Mouse (Mus musculus): ENCODE data around the gene Gm3488.
"Not testable (repeated sequence)": the region's sequence is repeated elsewhere in the genome, so short reads cannot be mapped to it uniquely, and the experiment has no call there.

The Gm3488 gene

GRCm38 (mm10) chr14:5501374-5501773 is at the start of gene Gm3488:
TSS of gene Gm3488 (plus strand) at chr14:5501674.
- DNase-seq (ENCODE audit: low read depth, low spot score): not testable (repeated sequence)

- DNase-seq (ENCODE audit: low read depth, low spot score): not testable (repeated sequence)
Measured at GRCm38 (mm10) chr14:5455367-5455766, 46.1 kb upstream of the Gm3488 start, which contains the start of gene Gm3194. TSS of gene Gm3194 (minus strand) at chr14:5455467.

GRCm38 (mm10) chr14:5460469-5460868 is 41.0 kb upstream of the Gm3488 start:
- DNase-seq (ENCODE audit: low read depth, low spot score): not testable (repeated sequence)

GRCm38 (mm10) chr14:5477730-5478129 is 23.7 kb upstream of the Gm3488 start, which contains the start of gene Gm8246:
TSS of gene Gm8246 (minus strand) at chr14:5477830.
- DNase-seq (ENCODE audit: low read depth, low spot score): not testable (repeated sequence)

- not testable (repeated sequence) for DNase-seq (ENCODE audit: low read depth, low spot score)
Measured at GRCm38 (mm10) chr14:5483907-5484306, 17.6 kb upstream of the Gm3488 start, which contains the start of gene Gm3187. TSS of gene Gm3187 (plus strand) at chr14:5484207.

- not testable (repeated sequence) for DNase-seq (ENCODE audit: low read depth, low spot score)
Measured at GRCm38 (mm10) chr14:5538196-5538595, 36.7 kb downstream of the Gm3488 start, which contains the start of gene Gm3532. TSS of gene Gm3532 (plus strand) at chr14:5538496.

All from brain, embryonic 18.5 days (tissue).